Mouse (Mus musculus): Measurements from ENCODE around the gene Bcl2l10.
A peak's percentile ranks its signal among the peaks of the same experiment; 100 is the strongest.

Gene Bcl2l10

GRCm38 (mm10) chr9:75347458-75347857 is at the start of gene Bcl2l10:
Gene Bcl2l10, plus strand, starts transcription at chr9:75347758.
- DNase-seq (ENCODE audit: extremely low read depth, insufficient read length, low spot score) = no peak

- no peak for DNase-seq (ENCODE audit: extremely low read depth, insufficient read length, low spot score)
These were observed 48.2 kb upstream of the Bcl2l10 start for GRCm38 (mm10) chr9:75299342-75299741.

- DNase-seq (ENCODE audit: extremely low read depth, insufficient read length, low spot score) = no peak
These were observed 44.5 kb upstream of the Bcl2l10 start for GRCm38 (mm10) chr9:75303033-75303432.

- DNase-seq (ENCODE audit: extremely low read depth, insufficient read length, low spot score) = no peak
These were observed 43.8 kb upstream of the Bcl2l10 start for GRCm38 (mm10) chr9:75303701-75304261.

- DNase-seq (ENCODE audit: extremely low read depth, insufficient read length, low spot score) = no peak
These were observed 43.3 kb upstream of the Bcl2l10 start for GRCm38 (mm10) chr9:75304286-75304685.

GRCm38 (mm10) chr9:75306126-75306898 is 41.2 kb upstream of the Bcl2l10 start, which contains the start of gene Gnb5:
Gene Gnb5, plus strand, starts transcription at chr9:75306288.
- no peak for DNase-seq (ENCODE audit: extremely low read depth, insufficient read length, low spot score)

GRCm38 (mm10) chr9:75307015-75307414 is 40.5 kb upstream of the Bcl2l10 start:
- DNase-seq (ENCODE audit: extremely low read depth, insufficient read length, low spot score) = no peak

GRCm38 (mm10) chr9:75308621-75309020 is 38.9 kb upstream of the Bcl2l10 start:
- DNase-seq (ENCODE audit: extremely low read depth, insufficient read length, low spot score) = no peak

- no peak for DNase-seq (ENCODE audit: extremely low read depth, insufficient read length, low spot score)
These were observed 35.5 kb upstream of the Bcl2l10 start for GRCm38 (mm10) chr9:75312008-75312407.

- DNase-seq (ENCODE audit: extremely low read depth, insufficient read length, low spot score) = peak; percentile 14
These were observed 34.3 kb upstream of the Bcl2l10 start for GRCm38 (mm10) chr9:75313138-75313831.

- peak; percentile 85 for DNase-seq (ENCODE audit: extremely low read depth, insufficient read length, low spot score)
These were observed 33.6 kb upstream of the Bcl2l10 start for GRCm38 (mm10) chr9:75313832-75314516.

GRCm38 (mm10) chr9:75314517-75315105 is 32.9 kb upstream of the Bcl2l10 start:
- no peak for DNase-seq (ENCODE audit: extremely low read depth, insufficient read length, low spot score)

- DNase-seq (ENCODE audit: extremely low read depth, insufficient read length, low spot score) = no peak
These were observed 32.3 kb upstream of the Bcl2l10 start for GRCm38 (mm10) chr9:75315238-75315637.

- no peak for DNase-seq (ENCODE audit: extremely low read depth, insufficient read length, low spot score)
These were observed 30.8 kb upstream of the Bcl2l10 start for GRCm38 (mm10) chr9:75316771-75317170.

- peak; percentile 22 for DNase-seq (ENCODE audit: extremely low read depth, insufficient read length, low spot score)
These were observed 29.4 kb upstream of the Bcl2l10 start for GRCm38 (mm10) chr9:75318196-75318595.

- no peak for DNase-seq (ENCODE audit: extremely low read depth, insufficient read length, low spot score)
These were observed 28.2 kb upstream of the Bcl2l10 start for GRCm38 (mm10) chr9:75319365-75319764.

- no peak for DNase-seq (ENCODE audit: extremely low read depth, insufficient read length, low spot score)
These were observed 25.3 kb upstream of the Bcl2l10 start for GRCm38 (mm10) chr9:75322099-75322885.

- DNase-seq (ENCODE audit: extremely low read depth, insufficient read length, low spot score) = no peak
These were observed 19.5 kb upstream of the Bcl2l10 start for GRCm38 (mm10) chr9:75328047-75328446.

GRCm38 (mm10) chr9:75330821-75331220 is 16.7 kb upstream of the Bcl2l10 start:
- DNase-seq (ENCODE audit: extremely low read depth, insufficient read length, low spot score) = no peak

- DNase-seq (ENCODE audit: extremely low read depth, insufficient read length, low spot score) = no peak
These were observed 13.1 kb upstream of the Bcl2l10 start for GRCm38 (mm10) chr9:75334440-75334839.

All from 3134 (cell line).